Mouse (Mus musculus) liver, embryonic 11.5 days (tissue): Measurements from ENCODE around the gene Cln3. TPM values are rescaled to one million over a fixed set of nuclear protein-coding genes. Genes with fewer than 3 reads are reported as not detected.

Experiments
- ATAC-seq: fragments of 200-750 bp; cut with Nextera tagmentation; replicated peaks from 2 replicates; pipeline ENCODE4 v1.8.0; 2017; ENCODE audit warnings: moderate number of reproducible peaks, mild to moderate bottlenecking, moderate TSS enrichment, moderate library complexity; ENCODE audit not compliant: low FRiP score
- DNase-seq: peaks from one replicate; pipeline ENCODE4 v3.0.0-alpha.2; 2017; ENCODE audit warnings: low spot score
- H3K27ac ChIP-seq: fragments of 300-500 bp; sonication (generic); 2 replicates; pipeline ENCODE4 v1.5.1; 2014; ENCODE audit warnings: mild to moderate bottlenecking, low read depth, low read length, control low read depth
- H3K27me3 ChIP-seq: fragments of 300-500 bp; sonication (generic); replicated peaks from 2 replicates; pipeline ENCODE4 v1.6.1; 2014; ENCODE audit warnings: low read length, mixed read lengths; ENCODE audit not compliant: control insufficient read depth, insufficient read depth
- H3K36me3 ChIP-seq: fragments of 300-500 bp; sonication (generic); 2 replicates; pipeline ENCODE4 v1.6.1; 2014; ENCODE audit warnings: mild to moderate bottlenecking, low read length, moderate library complexity, mixed read lengths; ENCODE audit not compliant: control insufficient read depth, insufficient read depth
- H3K4me1 ChIP-seq: fragments of 300-500 bp; sonication (generic); replicated peaks from 2 replicates; pipeline ENCODE4 v1.6.1; 2014; ENCODE audit warnings: low read length, mixed read lengths; ENCODE audit not compliant: control insufficient read depth, insufficient read depth
- H3K4me2 ChIP-seq: fragments of 300-500 bp; sonication (generic); 2 replicates; pipeline ENCODE4 v1.6.1; 2014; ENCODE audit warnings: mild to moderate bottlenecking, control low read depth, moderate library complexity
- H3K4me3 ChIP-seq: fragments of 300-500 bp; sonication (generic); 2 replicates; pipeline ENCODE4 v1.5.1; 2014; ENCODE audit warnings: low read depth, low read length, control low read depth
- H3K9ac ChIP-seq: fragments of 300-500 bp; sonication (generic); 2 replicates; pipeline ENCODE4 v1.6.1; 2014; ENCODE audit warnings: low read depth, low read length, control low read depth
- H3K9me3 ChIP-seq: fragments of 300-500 bp; sonication (generic); 2 replicates; pipeline ENCODE4 v1.6.1; 2016; ENCODE audit warnings: low read length, inconsistent platforms, mixed read lengths; ENCODE audit not compliant: control insufficient read depth
- WGBS: fragments of 180-500 bp; shearing (Covaris S2); extraction: QIAGEN DNeasy Blood & Tissue Kit; methylation state at CpG from one replicate; pipeline ENCODE4 v1.1.7; 2014; 5-methylcytosine and 5-hydroxymethylcytosine counted together
- polyA plus RNA-seq: library from polyadenylated mRNA; unstranded; fragments of >200 nt; fragmentation: Nextera tagmentation; extraction: Ambion mirVana; gene quantifications from 2 replicates; pipeline ENCODE4 v1.2.1, GENCODE M21; 2014

The Cln3 gene
- polyA plus RNA-seq, 1 experiment from 2014 or later: 25.2 TPM

- no peak overlapping the region for H3K9ac ChIP-seq
- WGBS: 71% methylated on average over 16 of the region's 16 CpGs
- no peaks in the 10 kb centered on the region for H3K9me3 ChIP-seq
- H3K36me3 ChIP-seq: no peaks in the 10 kb centered on the region
- H3K4me2 ChIP-seq: peak overlapping the region; percentile 5
- ATAC-seq: no peak
- H3K27ac ChIP-seq: no peak overlapping the region
- DNase-seq: no peak
- no peak overlapping the region for H3K4me3 ChIP-seq
- H3K27me3 ChIP-seq: no peaks in the 10 kb centered on the region
- H3K4me1 ChIP-seq: peaks cover 33% of the 10 kb centered on the region
Measured at GRCm38 (mm10) chr7:126624774-126625173, 39.2 kb upstream of the Cln3 start.

DNA sequence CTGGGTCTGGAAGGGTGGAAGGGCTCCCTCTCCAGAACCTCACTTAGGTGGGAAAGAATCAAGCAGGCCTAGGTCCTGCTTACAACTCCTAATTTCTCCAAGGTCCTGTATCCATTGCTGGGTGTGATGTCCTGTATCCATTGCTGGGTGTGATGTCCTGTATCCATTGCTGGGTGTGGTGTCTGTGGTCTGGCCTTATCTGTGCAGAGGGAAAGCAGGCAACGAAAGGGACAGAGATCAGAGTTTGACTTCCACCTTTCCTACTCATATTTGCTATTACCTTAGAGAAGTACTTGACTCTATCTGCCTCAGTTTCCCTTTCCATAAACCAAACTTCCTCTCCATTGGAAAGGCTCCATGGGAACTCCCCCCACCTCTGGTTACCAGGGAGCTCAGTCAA lies 37.8 kb upstream of the Cln3 start:
- WGBS: 42% methylated on average over 1 of the region's 1 CpGs
- Histone ChIP-seq H3K27ac (no peak overlapping the region), H3K9ac (no peak overlapping the region), H3K36me3 (no peaks in the 10 kb centered on the region), H3K4me1 (peaks cover 33% of the 10 kb centered on the region), H3K27me3 (no peaks in the 10 kb centered on the region), H3K4me3 (no peak overlapping the region), H3K4me2 (peak overlapping the region; percentile 24; the same call in 1 of the 2 replicates), H3K9me3 (no peaks in the 10 kb centered on the region)
- ATAC-seq (no peak), DNase-seq (no peak)

DNA sequence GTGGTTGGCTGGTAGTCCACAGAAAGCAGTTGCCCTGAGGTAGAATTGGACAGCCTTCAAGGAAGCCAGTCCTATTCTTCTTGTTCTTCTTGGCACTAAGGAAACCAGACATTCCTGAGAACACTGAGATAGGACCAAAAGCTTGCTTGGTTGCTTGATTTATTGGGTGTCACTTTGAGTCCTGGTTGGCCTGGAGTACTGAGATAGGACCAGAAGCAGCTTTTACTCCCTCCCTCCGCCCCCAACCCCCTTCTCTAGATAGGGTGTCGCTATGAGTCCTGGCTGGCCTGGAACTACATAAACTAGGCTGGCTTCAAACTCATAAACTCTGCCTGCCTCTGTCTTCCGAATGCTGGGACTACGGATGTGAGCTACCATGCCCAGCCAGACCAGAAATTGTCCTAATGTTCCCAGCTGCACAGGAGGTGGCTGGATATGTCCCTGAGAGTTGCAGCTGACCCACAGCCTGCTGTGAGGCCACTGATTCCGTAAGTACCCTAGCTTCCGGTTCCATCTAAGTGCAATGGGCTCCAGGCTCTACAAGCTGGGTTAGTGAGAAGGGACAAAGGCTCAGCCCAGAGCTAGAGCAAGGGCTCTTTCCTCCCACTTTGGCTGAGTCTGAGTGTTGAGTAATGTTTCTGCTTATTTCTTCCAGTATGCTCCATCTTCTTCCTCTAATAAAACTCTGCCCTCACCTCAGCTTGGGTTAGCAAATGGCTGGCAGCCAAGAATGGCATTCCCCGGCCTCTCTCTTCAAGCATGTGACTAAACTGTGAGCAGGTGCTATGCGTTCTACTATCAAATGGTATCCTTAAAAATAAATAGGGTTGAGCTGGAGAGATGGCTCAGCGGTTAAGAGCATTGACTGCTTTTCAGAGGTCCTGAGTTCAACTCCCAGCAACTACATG lies 36.1 kb upstream of the Cln3 start:
- no peaks in the 10 kb centered on the region for H3K27me3 ChIP-seq
- peaks cover 33% of the 10 kb centered on the region for H3K4me1 ChIP-seq
- H3K36me3 ChIP-seq: no peaks in the 10 kb centered on the region
- WGBS: 62% methylated on average over 9 of the region's 9 CpGs
- H3K27ac ChIP-seq: no peak overlapping the region; the same call in 1 of the 2 replicates
- DNase-seq (no peak), ATAC-seq (peak; percentile 77)
- no peaks in the 10 kb centered on the region for H3K9me3 ChIP-seq
- H3K4me2 ChIP-seq: peak overlapping the region; percentile 30
- no peak overlapping the region; the same call in 1 of the 2 replicates for H3K4me3 ChIP-seq
- no peak overlapping the region for H3K9ac ChIP-seq

- DNase-seq (no peak), ATAC-seq (no peak)
- Histone ChIP-seq H3K4me1 (peaks cover 23% of the 10 kb centered on the region), H3K27ac (no peak overlapping the region), H3K4me2 (no peak overlapping the region), H3K9ac (no peak overlapping the region), H3K27me3 (no peaks in the 10 kb centered on the region), H3K9me3 (no peaks in the 10 kb centered on the region), H3K4me3 (no peak overlapping the region), H3K36me3 (no peaks in the 10 kb centered on the region)
- WGBS: 83% methylated on average over 10 of the region's 10 CpGs
Measured at GRCm38 (mm10) chr7:126619559-126620275, 34.1 kb upstream of the Cln3 start.

- no peak overlapping the region for H3K4me3 ChIP-seq
- ATAC-seq (no peak), DNase-seq (no peak)
- H3K9me3 ChIP-seq: no peaks in the 10 kb centered on the region
- H3K4me1 ChIP-seq: peaks cover 5% of the 10 kb centered on the region
- WGBS: 61% methylated on average over 3 of the region's 3 CpGs
- no peaks in the 10 kb centered on the region for H3K36me3 ChIP-seq
- H3K27me3 ChIP-seq: no peaks in the 10 kb centered on the region
- no peak overlapping the region for H3K4me2 ChIP-seq
- H3K9ac ChIP-seq: no peak overlapping the region
- H3K27ac ChIP-seq: no peak overlapping the region
Measured at GRCm38 (mm10) chr7:126616707-126617106, 31.1 kb upstream of the Cln3 start.

DNA sequence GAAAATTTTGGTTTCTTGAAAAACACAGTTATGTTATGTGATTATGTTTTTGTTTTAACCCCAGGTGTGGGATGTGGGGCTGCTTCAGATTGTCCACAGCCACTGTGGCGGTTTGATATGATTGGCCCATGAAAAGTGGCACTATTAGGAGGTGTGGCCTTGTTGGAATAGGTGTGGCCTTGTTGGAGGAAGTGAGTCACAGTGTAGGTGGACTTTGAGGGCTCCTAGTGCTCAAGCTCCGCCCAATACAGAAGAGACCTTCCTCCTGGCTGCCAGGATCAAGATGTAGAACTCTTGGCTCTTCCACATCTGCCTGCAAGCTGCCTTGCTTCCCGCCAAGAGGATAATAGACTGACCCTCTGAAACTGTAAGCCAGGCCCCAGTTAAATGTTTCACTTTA lies 27.1 kb upstream of the Cln3 start:
- H3K9me3 ChIP-seq: no peaks in the 10 kb centered on the region
- 75% methylated on average over 3 of the region's 3 CpGs for WGBS
- H3K36me3 ChIP-seq: no peaks in the 10 kb centered on the region
- no peak for ATAC-seq
- H3K9ac ChIP-seq: no peak overlapping the region
- H3K4me2 ChIP-seq: no peak overlapping the region
- DNase-seq: no peak
- no peak overlapping the region for H3K27ac ChIP-seq
- H3K27me3 ChIP-seq: no peaks in the 10 kb centered on the region
- no peak overlapping the region for H3K4me3 ChIP-seq
- H3K4me1 ChIP-seq: no peaks in the 10 kb centered on the region

DNA sequence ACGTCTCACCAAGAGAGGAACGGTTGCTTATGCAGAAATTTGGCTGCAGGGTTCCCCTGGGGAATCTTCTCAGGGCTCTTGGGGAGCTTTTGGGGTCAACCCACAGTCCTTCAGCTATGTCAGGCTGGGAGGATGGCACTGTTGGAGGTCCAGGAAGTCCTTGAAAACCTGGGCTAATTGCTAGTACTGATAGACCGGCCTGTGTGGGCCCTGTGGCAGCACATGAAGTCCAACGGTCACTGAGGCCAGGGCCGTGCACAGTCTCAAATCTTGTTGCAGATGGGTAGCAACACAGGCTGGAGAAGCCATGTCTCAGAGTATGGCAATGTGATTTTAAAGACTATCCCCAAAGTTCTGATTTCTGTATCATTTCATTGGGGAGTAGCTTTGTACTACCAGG lies 22.2 kb upstream of the Cln3 start:
- no peaks in the 10 kb centered on the region for H3K9me3 ChIP-seq
- H3K4me2 ChIP-seq: no peak overlapping the region
- no peaks in the 10 kb centered on the region for H3K27me3 ChIP-seq
- 72% methylated on average over 5 of the region's 5 CpGs for whole genome bisulfite sequencing
- H3K36me3 ChIP-seq: no peaks in the 10 kb centered on the region
- ATAC-seq (no peak), DNase-seq (no peak)
- no peaks in the 10 kb centered on the region for H3K4me1 ChIP-seq
- H3K4me3 ChIP-seq: no peak overlapping the region
- no peak overlapping the region for H3K9ac ChIP-seq
- no peak overlapping the region for H3K27ac ChIP-seq

DNA sequence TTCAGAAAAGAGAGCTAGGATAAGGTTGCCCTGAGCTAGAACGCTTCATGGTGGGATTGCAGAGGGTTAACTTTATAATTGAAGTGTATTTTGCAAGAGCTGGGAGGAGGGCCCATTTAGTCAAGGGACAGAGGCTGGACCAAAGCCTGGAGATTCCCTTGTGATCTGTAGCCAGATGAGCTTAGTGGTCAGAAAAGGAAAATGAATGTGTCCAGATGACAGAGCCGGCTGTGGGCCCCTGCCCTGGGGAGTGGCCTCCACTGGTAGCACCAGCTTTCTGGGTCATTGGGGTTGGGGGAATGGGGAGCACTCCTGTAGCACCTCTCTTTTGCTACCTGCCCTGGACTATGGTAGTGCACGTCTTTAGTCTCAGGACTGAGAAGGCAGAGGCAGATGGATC lies 21.4 kb upstream of the Cln3 start:
- DNase-seq (no peak), ATAC-seq (no peak)
- Histone ChIP-seq H3K4me3 (no peak overlapping the region), H3K4me2 (no peak overlapping the region), H3K9ac (no peak overlapping the region), H3K27me3 (no peaks in the 10 kb centered on the region), H3K36me3 (no peaks in the 10 kb centered on the region), H3K4me1 (no peaks in the 10 kb centered on the region), H3K27ac (no peak overlapping the region), H3K9me3 (no peaks in the 10 kb centered on the region)
- 77% methylated on average over 3 of the region's 3 CpGs for WGBS
